In the genomic region with DNA sequence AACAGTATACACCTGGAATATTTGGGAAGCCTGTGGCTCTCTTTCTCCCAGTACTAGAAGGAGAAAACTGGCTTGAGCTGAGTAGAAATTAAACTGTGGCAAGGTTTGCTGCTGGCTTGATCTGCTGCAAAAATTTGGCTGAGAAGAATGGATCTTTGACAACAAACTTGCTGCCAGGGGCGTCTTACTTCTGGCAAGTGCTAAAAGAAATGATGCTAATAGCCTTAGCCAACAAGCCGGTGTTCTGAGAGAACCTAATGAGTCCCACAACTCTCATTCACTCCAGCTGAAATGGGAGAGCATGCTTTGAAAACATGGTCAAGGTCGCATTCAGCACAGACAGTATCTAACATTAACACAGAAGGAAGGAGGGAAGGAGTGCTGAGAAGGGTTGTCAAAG, we compare ENCODE assay signal across 21 mouse cellular contexts.
DNase-seq lines count a peak whose midpoint lies in the region; ATAC-seq lines count a peak whose summit lies in the region.
"Had no signal": no experiment of that assay in that cellular context is flagged by ENCODE, and none has a peak within 500 bp of the region (broad histone marks: within the 10 kb centered on the region; RNA-seq: fewer than 3 reads in every experiment).

No protein-coding gene starts in this region.

- intact Hi-C loops in heart, postnatal 14 days (cut with DNase I), result no loop called here

- peak; percentile 5 for DNase-seq in adrenal gland, adult 2 months
- no peak for DNase-seq in adrenal gland, postnatal 4 days (ENCODE audit: low spot score in 2 of 2)
- DNase-seq in forebrain, embryonic 14.5 days (ENCODE audit: low spot score), result peak; percentile 61
- peak; percentile 18 to 30 for DNase-seq in layer of hippocampus, postnatal 10 days (ENCODE audit: low spot score in 2 of 2)
- no peak for DNase-seq in layer of hippocampus, postnatal 25 days (ENCODE audit: extremely low spot score in 1 of 2, low spot score in 1 of 2)
- peak; percentile 8 for DNase-seq in Muller cell, postnatal 12 days (ENCODE audit: inconsistent ontology term)
- no peak for DNase-seq in heart, postnatal 14 days
- DNase-seq: cerebellum, adult 11 months; cerebellum, postnatal 25 days; heart, postnatal 4 days; kidney, postnatal 36 days; lung, adult 18-20 months; lung, postnatal 10 days; right cerebral cortex, adult 18-20 months had no signal

- H3K36me3 ChIP-seq in forebrain, embryonic 14.5 days (ENCODE audit: control insufficient read depth, insufficient read depth, low read length), result no peaks in the 10 kb centered on the region
- no peaks in the 10 kb centered on the region for H3K36me3 ChIP-seq in forebrain, embryonic 13.5 days (ENCODE audit: poor library complexity, severe bottlenecking)
- H3K36me3 ChIP-seq: embryonic facial prominence, embryonic 13.5 days; limb, embryonic 13.5 days; liver, embryonic 12.5 days; midbrain, embryonic 10.5 days; neural tube, embryonic 15.5 days had no signal

- no peak overlapping the region for H3K9ac ChIP-seq in forebrain, embryonic 14.5 days (ENCODE audit: low read length)
- no peak overlapping the region for H3K9ac ChIP-seq in forebrain, embryonic 13.5 days
- H3K9ac ChIP-seq: embryonic facial prominence, embryonic 13.5 days; limb, embryonic 13.5 days; liver, embryonic 12.5 days; neural tube, embryonic 15.5 days had no signal

- H3K4me3 ChIP-seq in forebrain, embryonic 14.5 days (ENCODE audit: low read depth, low read length), result no peak overlapping the region
- no peak overlapping the region for H3K4me3 ChIP-seq in forebrain, embryonic 13.5 days
- H3K4me3 ChIP-seq: embryonic facial prominence, embryonic 13.5 days; limb, embryonic 13.5 days; liver, embryonic 12.5 days; midbrain, embryonic 10.5 days; neural tube, embryonic 15.5 days had no signal

- no peaks in the 10 kb centered on the region for H3K9me3 ChIP-seq in forebrain, embryonic 14.5 days (replicated peaks; ENCODE audit: control insufficient read depth, low read length)
- no peaks in the 10 kb centered on the region for H3K9me3 ChIP-seq in forebrain, embryonic 13.5 days (replicated peaks)
- H3K9me3 ChIP-seq: embryonic facial prominence, embryonic 13.5 days; limb, embryonic 13.5 days; liver, embryonic 12.5 days; midbrain, embryonic 10.5 days; neural tube, embryonic 15.5 days had no signal

- H3K27me3 ChIP-seq in forebrain, embryonic 14.5 days (replicated peaks; ENCODE audit: control insufficient read depth, insufficient read depth, low read length), result no peaks in the 10 kb centered on the region
- H3K27me3 ChIP-seq in forebrain, embryonic 13.5 days, result no peaks in the 10 kb centered on the region
- H3K27me3 ChIP-seq: embryonic facial prominence, embryonic 13.5 days; limb, embryonic 13.5 days; liver, embryonic 12.5 days; neural tube, embryonic 15.5 days had no signal

- H3K4me2 ChIP-seq in forebrain, embryonic 14.5 days (ENCODE audit: low read length), result no peak overlapping the region
- no peak overlapping the region for H3K4me2 ChIP-seq in forebrain, embryonic 13.5 days
- H3K4me2 ChIP-seq: embryonic facial prominence, embryonic 13.5 days; limb, embryonic 13.5 days; liver, embryonic 12.5 days; neural tube, embryonic 15.5 days had no signal

- WGBS in forebrain, embryonic 14.5 days, result 42% methylated on average over 3 of the region's 3 CpGs
- 56% methylated on average over 3 of the region's 3 CpGs for WGBS in forebrain, embryonic 13.5 days

- no peaks in the 10 kb centered on the region for H3K4me1 ChIP-seq in forebrain, embryonic 14.5 days (ENCODE audit: control insufficient read depth, insufficient read depth, low read length)
- H3K4me1 ChIP-seq in forebrain, embryonic 13.5 days, result 0 out of 2 replicates have a peak, but pooled peaks cover 2% of the 10 kb centered on the region
- H3K4me1 ChIP-seq: embryonic facial prominence, embryonic 13.5 days; limb, embryonic 13.5 days; liver, embryonic 12.5 days; midbrain, embryonic 10.5 days had no signal

- no peak overlapping the region for H3K27ac ChIP-seq in forebrain, embryonic 14.5 days (ENCODE audit: low read depth, low read length)
- no peak overlapping the region for H3K27ac ChIP-seq in forebrain, embryonic 13.5 days
- H3K27ac ChIP-seq: embryonic facial prominence, embryonic 13.5 days; limb, embryonic 13.5 days; liver, embryonic 12.5 days; midbrain, embryonic 10.5 days; neural tube, embryonic 15.5 days had no signal

- ATAC-seq in forebrain, embryonic 14.5 days, result 0 out of 2 replicates have a peak, but pooled peaks have one; percentile 10
- ATAC-seq in forebrain, embryonic 13.5 days, result no peak
- ATAC-seq: intestine, postnatal 0 days; liver, embryonic 12.5 days had no signal

Comparison
In these comparisons a context has a peak if more than half of its experiments do, and no peak if none do; other contexts are left out.
1. DNase-seq: peak in adrenal gland, adult 2 months (single experiment), forebrain, embryonic 14.5 days (single experiment), layer of hippocampus, postnatal 10 days (2 of 2) and Muller cell, postnatal 12 days (single experiment); none in adrenal gland, postnatal 4 days (0 of 2), layer of hippocampus, postnatal 25 days (0 of 2) and heart, postnatal 14 days (0 of 2).